Mouse (Mus musculus): ENCODE data around the gene Tspan31.

DNA sequence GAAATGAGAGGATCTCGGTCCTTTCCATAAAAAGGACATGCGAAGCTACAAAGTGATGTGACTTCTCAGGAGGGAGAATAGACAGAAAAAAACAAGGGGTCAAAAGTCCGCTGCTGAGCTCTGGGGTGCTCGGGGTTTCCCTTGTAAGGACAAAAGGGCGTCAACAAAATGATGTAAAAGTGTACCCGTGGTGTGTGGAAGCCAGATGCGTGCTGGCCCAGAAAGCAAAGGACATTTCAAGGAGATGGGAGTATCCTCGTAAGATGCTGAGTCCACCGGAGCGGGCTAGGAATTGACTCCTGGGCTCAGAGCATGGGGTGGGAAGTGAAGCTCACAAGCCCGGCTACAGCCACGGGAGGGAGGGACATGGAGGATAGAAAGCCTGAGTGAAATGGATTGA is 32.4 kb downstream of the Tspan31 start:
- TF ChIP-seq CTCF (IDR thresholded peaks at IDR 0.05; ENCODE audit: low read depth, low read length) (no peak), POLR2A (IDR thresholded peaks at IDR 0.05; ENCODE audit: borderline replicate concordance, low read depth, low read length) (no peak)

Measured in bone marrow macrophage, adult 2 months (primary cell).